Mouse (Mus musculus) heart, adult 2 months (tissue): Measurements from ENCODE around the gene Fam187b.

Source experiments
- CTCF ChIP-seq: fragments of 200-600 bp; IDR thresholded peaks from 2 replicates; pipeline ENCODE4 v1.8.1; 2022; ENCODE audit warnings: antibody characterized with exemption, mild to moderate bottlenecking, moderate library complexity
- EP300 ChIP-seq: fragments of 200-500 bp; IDR thresholded peaks from 2 replicates; pipeline ENCODE4 v1.6.1; 2011; ENCODE audit warnings: low read depth, low read length, control low read depth; ENCODE audit not compliant: insufficient read depth
- POLR2A ChIP-seq: fragments of 200-500 bp; IDR thresholded peaks from 2 replicates; pipeline ENCODE4 v1.6.1; 2011; ENCODE audit warnings: mild to moderate bottlenecking, low read depth, low read length, control low read depth; ENCODE audit not compliant: insufficient read depth

GRCm38 (mm10) chr7:30945876-30946275 is 27.7 kb upstream of the Fam187b start:
- no peak for TF ChIP-seq CTCF
- no peak for TF ChIP-seq POLR2A
- no peak for TF ChIP-seq EP300
